Mouse (Mus musculus) right cerebral cortex, postnatal 25 days (tissue): ENCODE data around the gene Galnt10.

ENCODE experiments used
- DNase-seq: peaks from one replicate; pipeline ENCODE4 v3.0.0; 2022

Gene Galnt10

GRCm38 (mm10) chr11:57831281-57831781 is 186.1 kb downstream of the Galnt10 start:
- DNase-seq, result no peak

GRCm38 (mm10) chr11:57831861-57832260 is 186.6 kb downstream of the Galnt10 start:
- DNase-seq, result no peak

GRCm38 (mm10) chr11:57832552-57833201 is 187.4 kb downstream of the Galnt10 start, which contains the start of gene Hand1:
Gene Hand1 (minus strand): TSS chr11:57832818.
- DNase-seq, result no peak

- DNase-seq, result no peak
These were observed 188.2 kb downstream of the Galnt10 start for GRCm38 (mm10) chr11:57833296-57833977.

- DNase-seq, result no peak
These were observed 188.8 kb downstream of the Galnt10 start for GRCm38 (mm10) chr11:57834031-57834430.

- no peak for DNase-seq
These were observed 190.1 kb downstream of the Galnt10 start for GRCm38 (mm10) chr11:57835331-57835730.

- DNase-seq, result no peak
These were observed 190.7 kb downstream of the Galnt10 start for GRCm38 (mm10) chr11:57835931-57836330.

GRCm38 (mm10) chr11:57836401-57836800 is 191.2 kb downstream of the Galnt10 start:
- DNase-seq, result no peak
